Mouse (Mus musculus) heart, embryonic 12.5 days (tissue): ENCODE data around the gene Srsf6. TPM values are rescaled to one million over a fixed set of nuclear protein-coding genes. Genes with fewer than 3 reads are reported as not detected.

Experiments
- ATAC-seq: fragments of 200-750 bp; cut with Nextera tagmentation; 2 replicates; pipeline ENCODE4 v1.8.0; 2017; ENCODE audit warnings: moderate TSS enrichment, moderate library complexity; ENCODE audit not compliant: insufficient number of reproducible peaks, low FRiP score
- H3K27ac ChIP-seq: fragments of 300-500 bp; sonication (generic); 2 replicates; pipeline ENCODE4 v1.5.1; 2016; ENCODE audit warnings: mild to moderate bottlenecking, moderate library complexity; ENCODE audit not compliant: poor library complexity, severe bottlenecking
- H3K27me3 ChIP-seq: fragments of 300-500 bp; sonication (generic); replicated peaks from 2 replicates; pipeline ENCODE4 v1.6.1; 2016; ENCODE audit warnings: mild to moderate bottlenecking, moderate library complexity
- H3K36me3 ChIP-seq: fragments of 300-500 bp; sonication (generic); 2 replicates; pipeline ENCODE4 v1.6.1; 2016; ENCODE audit warnings: mild to moderate bottlenecking, moderate library complexity
- H3K4me1 ChIP-seq: fragments of 300-500 bp; sonication (generic); replicated peaks from 2 replicates; pipeline ENCODE4 v1.6.1; 2016; ENCODE audit warnings: mild to moderate bottlenecking
- H3K4me2 ChIP-seq: fragments of 300-500 bp; sonication (generic); 2 replicates; pipeline ENCODE4 v1.6.1; 2016; ENCODE audit warnings: mild to moderate bottlenecking, moderate library complexity
- H3K4me3 ChIP-seq: fragments of 300-500 bp; sonication (generic); 2 replicates; pipeline ENCODE4 v1.5.1; 2016; ENCODE audit warnings: mild to moderate bottlenecking
- H3K9ac ChIP-seq: fragments of 300-500 bp; sonication (generic); 2 replicates; pipeline ENCODE4 v1.6.1; 2016; ENCODE audit warnings: mild to moderate bottlenecking, moderate library complexity
- H3K9me3 ChIP-seq: fragments of 300-500 bp; sonication (generic); replicated peaks from 2 replicates; pipeline ENCODE4 v1.6.1; 2016; ENCODE audit warnings: mild to moderate bottlenecking, moderate library complexity
- WGBS: fragments of 180-500 bp; shearing (Covaris S2); methylation state at CpG from one replicate; pipeline ENCODE4 v1.1.7; 2016; 5-methylcytosine and 5-hydroxymethylcytosine counted together
- polyA plus RNA-seq: library from polyadenylated mRNA; unstranded; fragments of >200 nt; fragmentation: Nextera tagmentation; extraction: Ambion mirVana; gene quantifications from 2 replicates; pipeline ENCODE4 v1.2.1, GENCODE M21; 2016

The Srsf6 gene
- polyA plus RNA-seq, 1 experiment from 2014 or later: 152 TPM

GRCm38 (mm10) chr2:162985923-162986322 lies 54.6 kb downstream of the Srsf6 start:
- no peak for ATAC-seq
- no peak overlapping the region for H3K9ac ChIP-seq
- H3K36me3 ChIP-seq: no peaks in the 10 kb centered on the region
- no peak overlapping the region for H3K4me2 ChIP-seq
- H3K4me3 ChIP-seq: no peak overlapping the region
- H3K4me1 ChIP-seq: no peaks in the 10 kb centered on the region
- H3K27ac ChIP-seq: no peak overlapping the region
- 51% methylated on average over 3 of the region's 3 CpGs for WGBS
- no peaks in the 10 kb centered on the region for H3K9me3 ChIP-seq
- H3K27me3 ChIP-seq: no peaks in the 10 kb centered on the region; the same call in 1 of the 2 replicates

Other genes starting within 250 kb of the Srsf6 start
- 0.05 TPM in 1 of 2 replicates, not detected in the other for gene L3mbtl1, start 11.9 kb downstream of the Srsf6 start, polyA plus RNA-seq
- gene Sgk2, start 55.8 kb downstream of the Srsf6 start, polyA plus RNA-seq: 0.09 TPM in 1 of 2 replicates, not detected in the other
- gene Ift52, start 85.8 kb downstream of the Srsf6 start, polyA plus RNA-seq: 41.4 and 41.7 TPM in 2 replicates
- 21.3 and 21.9 TPM in 2 replicates for gene Mybl2, start 123.2 kb downstream of the Srsf6 start, polyA plus RNA-seq
- gene Gtsf1l, start 156.3 kb downstream of the Srsf6 start, polyA plus RNA-seq: not detected in 2 replicates